Mouse (Mus musculus): ENCODE data around the gene Spon1.

DNA sequence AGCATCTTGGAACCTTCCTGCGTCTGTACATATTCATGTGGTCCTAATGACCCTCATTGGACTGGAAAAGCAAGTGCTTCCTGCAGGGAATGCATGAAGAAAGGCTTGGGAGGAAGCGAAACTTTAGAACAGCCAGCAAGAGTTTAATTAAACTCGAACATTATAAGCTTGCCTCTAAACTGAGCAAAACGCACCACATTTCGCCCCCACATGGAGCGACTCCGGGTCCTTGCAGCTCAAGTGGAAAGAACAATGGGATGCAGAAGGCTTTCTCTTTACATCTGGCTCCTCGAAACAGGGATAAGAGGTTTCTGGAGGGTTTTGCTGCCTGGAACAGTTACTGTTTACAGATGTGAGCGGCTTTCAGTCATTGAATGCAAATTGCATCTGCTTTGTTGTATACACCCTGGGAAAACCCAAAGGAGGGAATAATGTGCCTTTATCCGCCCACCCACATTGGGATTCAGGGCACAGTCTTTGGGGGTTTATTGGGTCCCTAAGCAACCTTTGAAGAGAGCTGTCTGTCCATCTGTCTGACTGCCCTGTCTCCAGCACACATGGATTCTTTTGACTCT, 136.2 kb downstream of the Spon1 start:
- no peak for TF ChIP-seq CTCF (conservative IDR thresholded peaks at IDR 0.05; ENCODE audit: low read length)
- no peak for TF ChIP-seq NANOG (IDR thresholded peaks at IDR 0.05; ENCODE audit: borderline replicate concordance, low read length)

Measured in E14TG2a.4 (cell line).